Mouse (Mus musculus): ENCODE data around the gene H2afy2. TPM values are rescaled to one million over a fixed set of nuclear protein-coding genes. Genes with fewer than 3 reads are reported as not detected.

H2afy2 gene
- polyA plus RNA-seq, 1 experiment from 2014 or later, result 33.1 TPM

GRCm38 (mm10) chr10:61782799-61783611, 942 bp downstream of the H2afy2 start:
- DNase-seq (ENCODE audit: low read depth, low spot score), result peak; percentile 22
- POLR2A ChIA-PET, result no interaction called here
- in situ Hi-C loops (cut with MboI; ENCODE audit: low pct_unique_long_range_greater_than_20kb), result no loop called here
- no peaks in the 10 kb centered on the region for H3K27me3 ChIP-seq
- ATAC-seq, result peak; percentile 64
- CTCF ChIA-PET, result interaction anchor here (1.5 to 1.7 kb wide), 2 partner anchors 32 to 38 kb away, joined by 6 to 8 read pairs; no protein-coding TSS in a partner anchor
- TF ChIP-seq CTCF (IDR thresholded peaks at IDR 0.05), result no peak

- no peak for ATAC-seq
- ChIA-PET POLR2A (no interaction called here), CTCF (interaction anchor here (1.5 to 1.7 kb wide), 2 partner anchors 30 to 37 kb away, joined by 6 to 8 read pairs; no protein-coding TSS in a partner anchor)
- in situ Hi-C loops (cut with MboI; ENCODE audit: low pct_unique_long_range_greater_than_20kb), result no loop called here
- no peak for TF ChIP-seq CTCF (IDR thresholded peaks at IDR 0.05)
- H3K27me3 ChIP-seq, result no peaks in the 10 kb centered on the region
- no peak for DNase-seq (ENCODE audit: low read depth, low spot score)
Observed at GRCm38 (mm10) chr10:61781461-61782128, 2.4 kb downstream of the H2afy2 start.

- no peak for TF ChIP-seq CTCF (IDR thresholded peaks at IDR 0.05)
- ChIA-PET CTCF (no interaction called here), POLR2A (no interaction called here)
- H3K27me3 ChIP-seq, result no peaks in the 10 kb centered on the region
- ATAC-seq (no peak), DNase-seq (ENCODE audit: low read depth, low spot score) (no peak)
- in situ Hi-C loops (cut with MboI; ENCODE audit: low pct_unique_long_range_greater_than_20kb), result no loop called here
Observed at GRCm38 (mm10) chr10:61766806-61767205, 17.1 kb downstream of the H2afy2 start.

GRCm38 (mm10) chr10:61765558-61765957, 18.4 kb downstream of the H2afy2 start:
- ChIA-PET CTCF (no interaction called here), POLR2A (no interaction called here)
- no peaks in the 10 kb centered on the region for H3K27me3 ChIP-seq
- TF ChIP-seq CTCF (IDR thresholded peaks at IDR 0.05), result no peak
- DNase-seq (ENCODE audit: low read depth, low spot score) (no peak), ATAC-seq (no peak)
- in situ Hi-C loops (cut with MboI; ENCODE audit: low pct_unique_long_range_greater_than_20kb), result no loop called here

GRCm38 (mm10) chr10:61764689-61765088, 19.3 kb downstream of the H2afy2 start:
- no peak for TF ChIP-seq CTCF (IDR thresholded peaks at IDR 0.05)
- no peak for ATAC-seq
- no peaks in the 10 kb centered on the region for H3K27me3 ChIP-seq
- POLR2A ChIA-PET, result no interaction called here
- in situ Hi-C loops (cut with MboI; ENCODE audit: low pct_unique_long_range_greater_than_20kb), result no loop called here
- CTCF ChIA-PET, result no interaction called here
- no peak for DNase-seq (ENCODE audit: low read depth, low spot score)

GRCm38 (mm10) chr10:61759869-61760268, 24.1 kb downstream of the H2afy2 start:
- no peak for TF ChIP-seq CTCF (IDR thresholded peaks at IDR 0.05)
- DNase-seq (ENCODE audit: low read depth, low spot score) (peak; percentile 74), ATAC-seq (peak; percentile 95)
- POLR2A ChIA-PET, result no interaction called here
- no peaks in the 10 kb centered on the region for H3K27me3 ChIP-seq
- CTCF ChIA-PET, result interaction anchor here (0.7 to 1.5 kb wide), 3 partner anchors 10 to 24 kb away, joined by 3 to 4 read pairs (median 3); partner anchors contain the start of gene H2afy2
- in situ Hi-C loops (cut with MboI; ENCODE audit: low pct_unique_long_range_greater_than_20kb), result no loop called here

GRCm38 (mm10) chr10:61758904-61759303, 25.0 kb downstream of the H2afy2 start:
- in situ Hi-C loops (cut with MboI; ENCODE audit: low pct_unique_long_range_greater_than_20kb), result no loop called here
- ATAC-seq (no peak), DNase-seq (ENCODE audit: low read depth, low spot score) (no peak)
- no peak for TF ChIP-seq CTCF (IDR thresholded peaks at IDR 0.05)
- no peaks in the 10 kb centered on the region for H3K27me3 ChIP-seq
- ChIA-PET POLR2A (no interaction called here), CTCF (interaction anchor here (1.4 to 1.5 kb wide), 2 partner anchors 11 to 25 kb away, joined by 3 to 4 read pairs; partner anchors contain the start of gene H2afy2)

- ChIA-PET CTCF (no interaction called here), POLR2A (no interaction called here)
- ATAC-seq (no peak), DNase-seq (ENCODE audit: low read depth, low spot score) (peak; percentile 69)
- in situ Hi-C loops (cut with MboI; ENCODE audit: low pct_unique_long_range_greater_than_20kb), result no loop called here
- TF ChIP-seq CTCF (IDR thresholded peaks at IDR 0.05), result no peak
- no peaks in the 10 kb centered on the region for H3K27me3 ChIP-seq
Observed at GRCm38 (mm10) chr10:61757022-61757421, 26.9 kb downstream of the H2afy2 start.

- no peaks in the 10 kb centered on the region for H3K27me3 ChIP-seq
- ATAC-seq (no peak), DNase-seq (ENCODE audit: low read depth, low spot score) (no peak)
- ChIA-PET POLR2A (no interaction called here), CTCF (interaction anchor here (1.0 kb wide), 1 partner anchor 18 kb away, joined by 3 read pairs; no protein-coding TSS in a partner anchor)
- in situ Hi-C loops (cut with MboI; ENCODE audit: low pct_unique_long_range_greater_than_20kb), result no loop called here
- TF ChIP-seq CTCF (IDR thresholded peaks at IDR 0.05), result no peak
Observed at GRCm38 (mm10) chr10:61753071-61753470, 30.9 kb downstream of the H2afy2 start.

- in situ Hi-C loops (cut with MboI; ENCODE audit: low pct_unique_long_range_greater_than_20kb), result no loop called here
- no peak for TF ChIP-seq CTCF (IDR thresholded peaks at IDR 0.05)
- no peaks in the 10 kb centered on the region for H3K27me3 ChIP-seq
- POLR2A ChIA-PET, result interaction anchor here (1.1 kb wide), 2 partner anchors 10 to 11 kb away, joined by 3 to 4 read pairs; no protein-coding TSS in a partner anchor
- peak; percentile 84 for DNase-seq (ENCODE audit: low read depth, low spot score)
- peak; percentile 88 for ATAC-seq
- CTCF ChIA-PET, result interaction anchor here (1.2 to 2.2 kb wide), 6 partner anchors 10 to 72 kb away, joined by 3 to 6 read pairs (median 4); no protein-coding TSS in a partner anchor
Observed at GRCm38 (mm10) chr10:61751534-61752219, 32.3 kb downstream of the H2afy2 start.
